Mouse (Mus musculus): ENCODE data around the gene Dscam. TPM values are rescaled to one million over a fixed set of nuclear protein-coding genes. Genes with fewer than 3 reads are reported as not detected.

The Dscam gene
- polyA plus RNA-seq, 1 experiment, result 0.10 TPM

DNA sequence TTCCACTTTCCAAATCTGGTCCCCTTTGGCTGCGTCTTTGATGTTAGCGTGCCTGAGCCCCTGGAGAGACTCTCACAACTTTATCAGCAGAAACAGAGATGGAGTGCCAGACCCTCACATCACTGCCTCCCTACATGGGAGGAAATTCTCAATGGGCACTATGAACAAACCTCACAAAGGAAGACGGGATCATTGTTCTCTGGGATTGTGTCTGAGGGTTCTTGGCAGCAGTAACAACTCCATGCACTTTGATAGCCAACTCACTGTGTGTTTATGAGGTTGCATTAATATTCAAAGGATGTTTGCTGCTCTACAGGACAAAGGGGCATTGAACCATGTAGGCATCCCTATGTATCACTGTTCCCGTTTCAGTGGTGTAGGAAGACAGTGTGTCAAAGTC, 135.3 kb downstream of the Dscam start:
- WGBS, result 90% methylated on average over 4 of the region's 4 CpGs
- DNase-seq (ENCODE audit: low read depth, low spot score), result no peak

DNA sequence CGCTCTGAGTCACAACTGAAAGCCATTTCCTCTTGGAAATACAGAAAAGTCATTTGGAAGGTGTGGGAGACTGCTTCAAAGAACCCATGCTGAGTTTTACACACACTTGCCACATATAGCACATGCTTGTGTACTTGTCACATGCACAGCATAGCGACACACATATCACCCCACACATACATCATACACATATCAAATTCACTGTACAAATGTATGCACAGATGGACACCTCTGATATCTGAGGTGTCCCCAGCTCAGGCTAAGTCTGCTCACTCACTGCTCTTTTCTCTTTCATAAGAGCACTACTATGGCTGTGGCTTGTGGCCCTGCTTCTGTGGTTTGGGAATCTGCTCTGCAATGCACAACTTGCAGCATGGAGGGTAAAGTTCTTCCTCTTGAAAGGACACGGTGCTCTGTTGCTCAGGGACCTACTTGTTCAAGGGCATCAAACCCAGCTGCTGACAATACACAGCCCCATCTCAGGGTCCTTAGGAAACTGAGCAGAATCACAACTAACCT, 137.0 kb downstream of the Dscam start:
- DNase-seq (ENCODE audit: low read depth, low spot score), result no peak
- 75% methylated on average over 3 of the region's 3 CpGs for WGBS

DNA sequence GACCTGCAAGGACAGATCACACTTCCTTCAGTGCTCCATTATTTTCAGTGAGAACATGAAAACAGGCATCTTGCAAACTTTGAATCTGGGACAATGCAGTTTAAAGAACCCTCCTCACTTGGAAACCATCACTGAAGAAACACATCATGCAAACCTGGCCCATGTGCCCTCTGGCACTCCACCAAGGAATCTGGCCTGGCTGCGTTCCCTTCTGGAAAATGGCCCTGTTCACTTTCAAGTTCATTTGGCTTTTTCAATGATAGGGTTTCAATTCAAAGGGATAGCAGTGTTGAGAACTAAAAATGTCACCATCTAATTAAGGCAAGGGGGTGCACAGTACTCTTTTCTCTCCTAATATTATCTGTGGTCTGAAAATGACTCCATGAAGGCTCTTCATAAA, 142.9 kb downstream of the Dscam start:
- WGBS, result 61% methylated on average over 1 of the region's 1 CpGs
- no peak for DNase-seq (ENCODE audit: low read depth, low spot score)

DNA sequence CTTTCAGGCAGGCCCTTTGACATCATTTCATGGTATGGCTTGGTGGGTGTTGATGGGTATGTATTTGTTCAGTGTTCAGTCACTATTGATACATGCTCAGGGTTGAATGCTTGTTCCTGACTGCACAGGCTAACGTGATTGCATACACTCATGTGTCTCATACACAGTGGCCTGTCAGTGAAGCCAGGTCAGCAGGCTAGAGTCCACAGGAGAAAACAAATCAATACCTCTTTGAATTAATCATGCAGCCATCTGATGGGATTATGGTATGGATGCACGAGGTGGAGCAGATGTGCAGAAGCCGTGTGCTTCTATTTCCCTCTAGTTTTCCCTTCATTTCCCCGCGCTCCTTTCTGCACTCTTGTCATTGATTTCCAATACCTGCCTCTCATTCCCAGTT, 143.7 kb downstream of the Dscam start:
- 91% methylated on average over 5 of the region's 5 CpGs for WGBS
- DNase-seq (ENCODE audit: low read depth, low spot score), result no peak

DNA sequence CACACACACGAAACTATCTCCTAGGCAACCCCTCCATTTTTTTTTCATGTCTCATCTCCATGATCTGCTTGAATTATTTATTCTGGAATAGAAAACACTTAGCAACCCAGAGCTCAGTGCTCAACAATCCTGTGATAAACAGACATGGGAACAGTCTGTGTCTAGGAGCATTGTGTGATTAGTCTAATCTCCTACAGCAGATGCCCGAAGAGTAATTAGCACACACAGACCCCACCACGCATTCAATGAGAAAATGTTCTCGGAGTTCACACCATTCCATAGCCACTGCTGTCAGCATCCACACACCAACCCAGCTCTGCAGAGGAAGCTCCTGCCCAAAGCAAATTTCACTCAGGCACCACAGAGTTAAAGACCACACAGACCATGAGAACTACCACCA, 146.1 kb downstream of the Dscam start:
- WGBS, result 66% methylated on average over 4 of the region's 4 CpGs
- DNase-seq (ENCODE audit: low read depth, low spot score), result no peak

DNA sequence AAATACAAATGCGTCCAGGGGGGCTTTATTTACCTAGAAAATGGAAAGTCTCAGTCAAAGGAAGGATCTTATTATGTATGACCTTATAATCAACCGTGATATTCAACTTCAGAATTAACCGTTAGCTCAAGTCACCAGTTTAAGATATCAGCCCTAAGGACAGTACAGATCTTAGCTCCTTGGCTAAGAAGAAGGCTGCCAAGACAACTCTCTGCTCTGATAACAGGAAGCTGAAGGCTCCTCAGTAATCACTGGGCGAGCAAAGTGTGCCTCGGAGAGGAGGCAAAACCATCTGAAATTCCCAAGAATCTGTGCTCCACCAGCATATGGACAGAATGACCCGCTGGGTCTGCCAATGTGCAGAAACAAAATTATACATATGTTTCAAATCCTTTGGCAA, 149.1 kb downstream of the Dscam start:
- DNase-seq (ENCODE audit: low read depth, low spot score), result no peak

DNA sequence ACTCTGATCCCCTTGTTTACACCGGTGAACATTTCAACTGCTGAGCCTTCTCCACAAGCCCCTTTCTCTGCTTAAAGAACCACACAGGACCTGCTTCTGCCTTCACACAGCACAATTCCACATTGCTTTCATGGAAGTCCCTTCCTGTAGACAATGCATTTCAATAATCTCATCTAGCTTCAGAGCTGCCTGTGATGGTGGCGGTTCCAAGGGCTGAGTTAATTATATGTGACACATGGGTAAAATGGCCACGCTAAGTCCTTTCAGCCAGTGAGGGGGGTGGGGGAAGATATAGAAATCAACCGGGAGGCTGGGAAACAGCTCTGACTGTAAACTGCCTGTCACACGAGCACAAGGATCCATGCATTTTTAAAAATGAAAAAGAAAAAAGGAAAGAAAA, 152.2 kb downstream of the Dscam start:
- 59% methylated on average over 5 of the region's 5 CpGs for WGBS
- no peak for DNase-seq (ENCODE audit: low read depth, low spot score)

More for the DNA sequence above, 149.1 kb downstream of the Dscam start:
- 74% methylated on average over 6 of the region's 6 CpGs for WGBS

DNA sequence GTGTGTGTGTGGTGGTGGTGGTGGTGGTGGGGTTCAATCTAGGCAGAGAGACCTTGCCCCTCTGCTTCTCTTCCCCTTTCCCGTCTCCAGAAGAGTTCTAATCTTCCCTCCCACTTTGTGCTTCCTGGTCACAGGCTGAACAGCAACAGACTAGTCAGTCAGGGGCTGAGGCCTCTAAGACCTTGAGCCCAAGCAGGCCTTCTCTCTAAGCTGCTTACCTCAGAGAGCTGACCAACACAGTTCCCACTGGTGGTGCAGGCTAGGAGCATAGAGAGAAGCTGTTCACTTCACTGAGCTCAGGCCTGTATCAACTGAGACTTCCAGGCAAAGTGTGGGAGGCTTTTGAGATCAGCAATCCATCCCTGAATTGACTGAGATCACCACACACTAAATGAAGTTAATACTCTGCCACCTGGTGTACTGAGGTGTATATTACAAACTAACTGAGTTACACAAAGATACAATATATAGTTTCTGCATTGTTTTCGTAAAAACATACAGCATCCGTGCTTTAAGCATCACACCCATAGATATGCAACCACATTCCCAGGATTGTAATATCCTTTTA, 153.3 kb downstream of the Dscam start:
- WGBS, result 82% methylated on average over 3 of the region's 3 CpGs
- no peak for DNase-seq (ENCODE audit: low read depth, low spot score)

DNA sequence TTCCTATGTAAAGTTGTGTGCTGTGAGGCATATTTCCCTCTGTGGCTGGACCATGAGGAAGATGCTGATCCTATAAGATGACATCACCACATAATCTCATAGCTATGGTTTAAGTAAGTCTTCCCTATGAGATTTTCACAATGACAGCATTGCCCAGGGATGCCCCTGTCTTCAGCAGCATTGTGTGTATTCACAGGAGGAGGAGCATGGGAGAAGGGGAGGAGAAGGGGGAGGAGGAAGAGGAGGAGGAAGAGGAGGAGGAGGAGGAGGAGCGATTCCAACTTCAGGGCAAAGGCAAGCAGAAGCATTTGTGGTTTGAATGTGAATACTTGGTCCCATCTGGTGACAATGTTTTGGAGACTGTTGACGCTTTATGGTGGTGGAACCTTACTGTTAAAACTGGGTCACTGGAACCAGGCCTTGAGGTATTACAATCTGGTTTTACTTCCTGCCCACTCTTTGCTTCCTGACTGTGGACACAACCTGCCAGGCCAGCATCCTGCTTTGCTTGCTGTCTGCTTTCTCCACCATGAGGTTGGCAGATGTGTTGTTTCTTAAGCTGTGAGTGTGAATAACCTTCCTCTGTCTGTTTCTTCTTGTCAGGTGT, 154.2 kb downstream of the Dscam start:
- 91% methylated on average over 2 of the region's 2 CpGs for WGBS
- DNase-seq (ENCODE audit: low read depth, low spot score), result no peak

DNA sequence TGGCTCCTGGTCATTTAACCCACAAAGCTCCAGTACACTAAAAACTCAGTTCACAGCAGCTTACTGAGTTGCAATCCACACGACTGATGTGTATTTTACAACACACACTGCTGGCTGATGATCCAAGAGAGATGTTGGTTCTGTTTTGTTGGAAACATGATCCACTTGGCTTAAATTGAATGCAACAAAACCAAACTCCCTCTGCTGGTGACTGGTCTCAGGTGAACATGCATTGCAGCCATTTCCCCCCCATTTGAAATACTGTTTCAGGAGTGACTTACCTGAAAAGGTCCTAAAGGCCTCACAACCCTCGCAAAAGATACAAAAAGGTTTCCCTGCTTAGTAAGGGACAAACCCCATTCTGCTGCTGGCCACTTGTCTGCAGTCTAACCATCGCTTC, 156.2 kb downstream of the Dscam start:
- WGBS, result 65% methylated on average over 3 of the region's 3 CpGs
- DNase-seq (ENCODE audit: low read depth, low spot score), result no peak

DNA sequence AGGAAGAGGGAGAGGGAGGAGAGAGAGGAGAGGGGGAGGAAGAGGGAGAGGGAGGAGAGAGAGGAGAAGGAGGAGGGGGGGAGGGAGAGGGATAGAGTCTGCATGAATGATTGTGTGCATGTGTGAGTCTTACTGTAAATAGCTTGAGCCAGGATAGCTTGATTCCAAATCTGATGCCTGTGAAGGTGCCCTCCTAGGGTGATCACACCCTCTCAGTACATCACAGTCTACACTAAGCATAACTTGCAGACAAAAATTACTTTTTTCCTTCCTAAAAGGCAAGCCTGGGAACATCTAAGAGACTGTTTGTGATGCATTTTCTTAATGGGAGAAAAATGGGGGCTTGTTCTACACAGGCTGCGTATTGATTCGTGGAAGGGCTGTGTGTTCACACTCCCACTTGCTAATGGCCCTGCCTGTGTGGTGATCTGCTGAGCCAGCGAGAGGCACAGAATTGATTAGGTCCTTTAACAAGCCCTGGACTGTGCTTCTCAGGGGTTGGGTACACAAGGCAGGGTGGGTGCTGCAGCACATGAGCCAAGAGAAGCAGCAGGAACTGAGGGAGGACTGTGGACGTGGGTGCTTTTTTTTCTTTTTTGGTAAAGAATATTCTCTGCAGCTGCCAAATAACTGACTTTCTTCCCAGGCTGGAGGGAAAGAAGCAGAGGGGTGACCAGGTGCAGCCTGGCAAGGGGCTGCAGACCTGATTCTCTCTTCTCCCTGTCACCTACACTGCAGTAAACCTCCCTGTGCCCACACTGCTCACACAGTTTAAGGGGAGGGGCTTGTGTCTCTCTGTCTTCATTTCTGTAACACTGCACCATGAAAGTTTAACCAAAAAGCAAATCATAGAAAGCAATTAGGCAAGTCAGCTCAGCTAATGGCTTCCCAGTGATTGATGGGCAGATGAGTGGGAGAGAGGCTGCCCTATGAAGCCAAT, 161.2 kb downstream of the Dscam start:
- DNase-seq (ENCODE audit: low read depth, low spot score), result no peak
- WGBS, result 43% methylated on average over 4 of the region's 4 CpGs

DNA sequence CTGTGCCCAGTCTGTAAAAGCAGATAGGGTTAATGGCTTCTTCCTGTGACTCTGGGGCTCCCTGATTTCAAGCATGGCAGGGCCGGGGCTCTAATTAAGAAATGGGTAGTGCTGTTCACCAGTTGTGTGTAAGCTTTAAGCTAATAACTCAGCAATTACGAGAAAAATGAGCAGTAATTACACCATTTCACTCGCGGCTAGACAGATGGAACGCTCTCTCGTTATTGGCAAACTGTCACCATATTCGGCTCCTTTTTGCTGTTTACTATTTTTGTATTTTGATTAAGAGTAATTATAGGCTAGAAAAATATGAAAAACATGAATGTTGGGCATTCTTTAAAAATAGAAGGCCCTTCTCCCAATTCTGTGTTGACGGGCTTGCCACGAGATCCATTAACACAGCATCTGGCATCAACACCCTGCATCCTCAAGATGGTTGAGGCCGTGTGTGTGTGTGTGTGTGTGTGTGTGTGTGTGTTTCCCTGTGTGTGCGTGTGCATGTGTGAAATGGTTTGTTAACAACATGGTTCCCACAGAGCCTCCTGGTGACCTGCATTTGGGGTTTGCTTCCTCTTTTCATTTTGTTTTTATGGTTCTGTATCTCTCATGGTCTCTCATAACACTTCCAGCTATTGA, 162.5 kb downstream of the Dscam start:
- 73% methylated on average over 11 of the region's 11 CpGs for WGBS
- DNase-seq (ENCODE audit: low read depth, low spot score), result no peak

DNA sequence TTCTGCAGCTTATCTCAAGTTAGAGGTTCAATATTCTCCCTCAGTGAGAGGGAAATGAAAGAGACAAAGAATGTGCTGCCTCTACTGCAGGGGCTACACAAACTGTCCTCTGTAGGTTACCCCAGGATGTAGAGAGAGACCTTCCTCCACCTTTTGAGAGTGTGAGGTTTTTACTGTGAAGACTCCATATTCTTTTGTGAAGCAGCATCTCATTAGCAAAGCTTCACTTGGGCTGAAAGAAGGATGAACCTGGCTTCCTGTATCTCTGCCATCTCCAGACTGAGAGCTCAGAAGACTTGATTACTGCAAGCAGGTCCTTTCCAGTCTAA, 163.7 kb downstream of the Dscam start:
- no peak for DNase-seq (ENCODE audit: low read depth, low spot score)

DNA sequence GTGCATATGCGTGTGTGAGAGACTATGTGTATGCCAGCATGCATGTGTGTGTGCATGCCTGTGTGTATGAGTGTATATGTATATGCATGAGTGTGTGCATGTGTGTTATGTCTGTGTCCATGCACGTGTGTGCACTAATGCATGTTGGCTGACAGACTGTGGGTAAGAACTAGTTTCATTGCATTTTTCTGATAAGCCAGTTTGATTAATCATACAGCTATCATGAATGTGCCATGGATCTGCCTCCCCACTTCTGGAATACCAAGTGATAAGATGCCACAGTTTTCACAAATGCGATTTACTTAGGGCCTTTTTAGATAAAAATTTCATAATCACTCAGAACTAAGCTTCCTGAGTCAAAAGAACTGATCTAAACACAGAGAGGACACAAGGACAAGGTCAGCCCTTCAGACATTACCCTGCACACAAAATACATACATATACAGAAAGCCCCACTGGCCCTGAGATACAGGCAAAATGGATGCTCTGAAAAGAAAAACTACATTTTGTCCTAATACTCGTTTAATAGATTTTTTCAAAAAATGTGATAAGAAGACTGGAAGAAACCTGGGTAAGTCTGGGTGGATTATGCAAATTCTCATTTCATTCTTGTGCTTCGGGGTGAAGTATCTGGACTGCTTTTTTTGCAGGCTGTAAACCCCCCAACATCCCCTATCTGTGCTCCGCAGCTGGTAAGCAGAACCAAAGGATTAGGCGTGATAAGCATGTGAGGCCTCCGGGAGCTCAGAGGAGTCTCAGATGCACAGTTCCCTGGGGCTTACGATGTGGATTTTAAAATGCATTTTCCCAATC, 164.3 kb downstream of the Dscam start:
- WGBS, result 66% methylated on average over 9 of the region's 9 CpGs
- no peak for DNase-seq (ENCODE audit: low read depth, low spot score)

DNA sequence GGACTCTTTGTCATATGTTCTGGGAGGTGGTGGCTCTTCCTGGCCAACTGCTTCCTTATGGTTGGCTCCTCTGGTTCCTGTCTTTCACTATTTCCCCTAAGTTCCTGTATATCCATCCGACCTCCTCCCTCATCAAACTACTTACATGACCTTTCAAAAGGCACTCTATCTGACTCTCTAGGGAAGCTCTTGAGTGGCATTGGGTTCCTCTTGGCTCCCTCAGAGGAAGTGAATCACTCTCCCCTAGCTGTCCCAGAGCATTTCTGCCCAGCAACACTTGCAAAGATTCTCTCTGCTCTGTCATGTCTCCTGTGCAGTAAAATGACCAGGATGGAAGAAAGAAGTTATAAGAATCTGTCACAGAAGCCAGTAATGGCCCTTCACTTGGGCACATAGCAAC, 166.6 kb downstream of the Dscam start:
- WGBS, result 39% methylated on average over 1 of the region's 1 CpGs

DNA sequence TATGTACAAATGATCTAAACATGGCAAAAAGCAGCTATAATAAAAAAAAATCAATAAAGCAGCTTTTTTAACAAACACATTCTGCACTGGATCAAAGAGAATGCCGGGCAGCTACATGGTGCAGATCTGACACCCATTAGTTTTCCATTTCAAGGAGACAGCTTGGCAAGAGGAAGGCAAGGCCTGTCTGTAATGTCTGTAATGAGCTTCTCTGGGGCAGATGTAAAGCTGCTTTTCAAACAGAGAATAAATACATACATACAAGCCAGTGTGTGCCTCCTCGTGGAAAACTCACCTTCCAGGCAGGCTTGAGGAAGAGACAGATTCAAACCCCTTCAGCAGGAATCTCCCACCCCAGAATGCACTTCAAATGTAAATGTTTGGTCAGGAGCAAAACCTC, 167.7 kb downstream of the Dscam start:
- 34% methylated on average over 2 of the region's 2 CpGs for WGBS

More for the DNA sequence above, 166.6 kb downstream of the Dscam start:
- no peak for DNase-seq (ENCODE audit: low read depth, low spot score)

DNA sequence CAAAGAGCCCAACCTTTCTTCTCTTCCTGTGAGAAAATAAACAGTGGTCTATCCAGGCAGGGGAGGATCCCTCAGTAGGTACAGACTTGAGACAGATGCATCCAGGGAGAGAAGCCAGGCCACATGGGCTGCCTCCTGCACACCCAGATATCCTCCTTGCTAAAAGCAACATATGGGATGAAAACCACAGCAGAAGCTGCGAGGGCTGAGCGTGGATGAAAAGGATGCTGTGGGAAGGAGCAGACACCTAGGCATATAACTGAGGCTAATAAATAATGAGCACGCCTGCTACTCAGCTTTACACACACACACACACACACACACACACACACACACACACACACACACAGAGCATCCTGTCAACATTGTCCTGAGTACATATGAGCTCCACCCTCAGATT, 168.4 kb downstream of the Dscam start:
- no peak for DNase-seq (ENCODE audit: low read depth, low spot score)
- WGBS, result 53% methylated on average over 3 of the region's 3 CpGs

More for the DNA sequence above, 167.7 kb downstream of the Dscam start:
- DNase-seq (ENCODE audit: low read depth, low spot score), result no peak

DNA sequence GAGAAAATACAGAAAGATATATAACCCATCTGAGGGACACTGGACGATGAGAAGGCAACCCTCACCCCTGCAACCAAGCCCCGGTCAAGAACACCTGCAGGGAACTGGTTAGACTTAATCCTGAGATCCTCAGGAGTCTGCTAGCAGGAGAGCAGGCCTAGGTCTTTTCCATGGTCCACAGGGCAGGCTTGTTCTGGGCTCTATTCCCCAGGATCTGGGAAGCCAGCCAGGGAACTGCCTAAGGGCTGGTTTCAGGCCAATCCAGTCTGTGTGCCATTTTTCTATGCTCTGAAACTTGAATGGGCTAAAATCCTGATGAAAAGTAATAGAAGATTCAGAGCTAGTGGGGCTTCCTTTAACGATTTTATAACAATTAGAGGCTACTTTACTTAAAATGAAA, 173.7 kb downstream of the Dscam start:
- DNase-seq (ENCODE audit: low read depth, low spot score), result no peak
- 63% methylated on average over 3 of the region's 3 CpGs for WGBS

DNA sequence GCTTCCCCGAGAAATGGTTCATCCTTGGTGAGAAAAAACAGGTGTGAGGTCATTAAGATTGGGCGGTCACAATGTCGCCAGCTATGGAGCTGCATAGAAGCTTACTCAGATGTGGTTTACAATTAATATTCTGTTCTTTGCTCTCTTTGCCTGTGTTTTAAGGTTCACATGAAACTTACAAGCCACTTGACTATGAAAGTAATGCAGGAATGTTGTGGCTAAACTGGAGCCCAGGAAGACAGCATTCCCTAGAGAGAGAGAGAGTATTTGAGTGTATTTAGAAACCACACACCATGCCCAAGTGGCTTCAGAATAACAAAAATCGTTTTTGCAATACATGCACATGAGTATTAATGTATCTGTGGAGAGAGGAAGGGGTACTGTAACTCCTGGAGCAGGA, 174.7 kb downstream of the Dscam start:
- WGBS, result 66% methylated on average over 4 of the region's 4 CpGs
- DNase-seq (ENCODE audit: low read depth, low spot score), result no peak

DNA sequence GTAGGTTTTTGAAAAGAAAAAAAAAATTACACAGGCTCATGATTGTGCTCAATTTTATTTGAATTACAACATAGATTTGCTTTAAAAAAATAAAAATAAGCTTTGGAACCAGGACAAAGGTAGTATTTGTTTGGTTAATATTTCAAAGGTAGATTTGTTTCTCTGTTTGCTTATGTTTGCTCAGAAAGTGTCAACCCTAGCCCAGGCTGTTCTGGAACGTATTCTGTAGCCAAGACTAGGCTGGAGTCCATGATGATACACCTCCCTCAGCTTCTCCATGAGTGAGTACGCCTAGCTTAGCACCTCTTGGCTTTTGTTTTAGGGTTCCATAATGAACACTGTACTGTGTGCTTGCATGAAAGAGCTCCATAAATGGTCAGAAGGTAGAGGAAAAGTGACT, 183.2 kb downstream of the Dscam start:
- no peak for DNase-seq (ENCODE audit: low read depth, low spot score)
- 52% methylated on average over 2 of the region's 2 CpGs for WGBS

Data from large intestine, adult 2 months (tissue).